ENCODE assay signal across 9 mouse cellular contexts in genomic region chr15:80289436-80289835, GRCm38 (mm10). TPM values are rescaled to one million over a fixed set of nuclear protein-coding genes. Genes with fewer than 3 reads are reported as not detected.
DNase-seq lines count a peak whose midpoint lies in the region; ATAC-seq lines count a peak whose summit lies in the region.
"Had no signal": no experiment of that assay in that cellular context is flagged by ENCODE, and none has a peak within 500 bp of the region (broad histone marks: within the 10 kb centered on the region; RNA-seq: fewer than 3 reads in every experiment).

No protein-coding gene starts in this region.

- H3K9me3 ChIP-seq in heart, embryonic 12.5 days (replicated peaks), result no peaks in the 10 kb centered on the region
- H3K9me3 ChIP-seq in hindbrain, embryonic 14.5 days (ENCODE audit: control insufficient read depth, low read length), result no peaks in the 10 kb centered on the region
- no peaks in the 10 kb centered on the region for H3K9me3 ChIP-seq in midbrain, embryonic 13.5 days

- H3K36me3 ChIP-seq in heart, embryonic 12.5 days, result no peaks in the 10 kb centered on the region
- no peaks in the 10 kb centered on the region for H3K36me3 ChIP-seq in hindbrain, embryonic 14.5 days (replicated peaks; ENCODE audit: control insufficient read depth, insufficient read depth)
- no peaks in the 10 kb centered on the region for H3K36me3 ChIP-seq in midbrain, embryonic 13.5 days

- peaks cover 96% of the 10 kb centered on the region for H3K27me3 ChIP-seq in heart, embryonic 12.5 days (replicated peaks)
- peaks cover 52% of the 10 kb centered on the region for H3K27me3 ChIP-seq in hindbrain, embryonic 14.5 days (ENCODE audit: control insufficient read depth, insufficient read depth, low read length)
- peaks cover 66% of the 10 kb centered on the region for H3K27me3 ChIP-seq in midbrain, embryonic 13.5 days

- no peak overlapping the region for H3K27ac ChIP-seq in heart, embryonic 12.5 days (ENCODE audit: poor library complexity, severe bottlenecking)
- no peak overlapping the region for H3K27ac ChIP-seq in hindbrain, embryonic 14.5 days
- H3K27ac ChIP-seq in midbrain, embryonic 13.5 days, result no peak overlapping the region

- H3K4me1 ChIP-seq in heart, embryonic 12.5 days (replicated peaks), result peaks cover 7% of the 10 kb centered on the region
- peaks cover 10% of the 10 kb centered on the region; the same call in 1 of the 2 replicates for H3K4me1 ChIP-seq in hindbrain, embryonic 14.5 days (replicated peaks; ENCODE audit: control insufficient read depth, insufficient read depth, low read length)
- peaks cover 41% of the 10 kb centered on the region for H3K4me1 ChIP-seq in midbrain, embryonic 13.5 days (replicated peaks)

- ATAC-seq in heart, embryonic 12.5 days (ENCODE audit: insufficient number of reproducible peaks, low FRiP score), result no peak
- no peak for ATAC-seq in hindbrain, embryonic 14.5 days (ENCODE audit: low FRiP score)
- no peak for ATAC-seq in midbrain, embryonic 13.5 days

- DNase-seq in heart, adult 18-20 months, result peak; percentile 45 to 66
- peak; percentile 79 for DNase-seq in c-Kit-positive CD71-negative TER-119-negative erythroid progenitor cells, embryonic 14.5 days (ENCODE audit: low read depth)
- DNase-seq in forelimb bud, embryonic 11.5 days (ENCODE audit: low read depth, low spot score), result peak; percentile 57
- DNase-seq in hindbrain, embryonic 14.5 days (ENCODE audit: low spot score), result no peak
- DNase-seq in left cerebral cortex, postnatal 10 days (ENCODE audit: extremely low spot score in 1 of 2, low spot score in 2 of 2), result peak; percentile 63 to 79
- DNase-seq in spleen, adult 18-20 months, result peak; percentile 66 to 85

- WGBS in heart, embryonic 12.5 days, result 6% methylated on average over 10 of the region's 10 CpGs
- WGBS in hindbrain, embryonic 14.5 days, result 9% methylated on average over 10 of the region's 10 CpGs
- WGBS in midbrain, embryonic 13.5 days, result 8% methylated on average over 10 of the region's 10 CpGs

- no peak overlapping the region for H3K4me2 ChIP-seq in heart, embryonic 12.5 days
- peak overlapping the region; percentile 92 for H3K4me2 ChIP-seq in hindbrain, embryonic 14.5 days (replicated peaks)
- peak overlapping the region; percentile 86 for H3K4me2 ChIP-seq in midbrain, embryonic 13.5 days (replicated peaks)

- intact Hi-C loops in left cerebral cortex, postnatal 10 days (cut with DNase I), result loop anchor here (5.0 kb wide), 1 partner anchor 413 kb away; no protein-coding TSS in a partner anchor

- no peak overlapping the region for H3K4me3 ChIP-seq in heart, embryonic 12.5 days
- no peak overlapping the region for H3K4me3 ChIP-seq in hindbrain, embryonic 14.5 days (replicated peaks; ENCODE audit: low read length)
- H3K4me3 ChIP-seq in midbrain, embryonic 13.5 days (replicated peaks), result no peak overlapping the region

- H3K9ac ChIP-seq in heart, embryonic 12.5 days, result no peak overlapping the region
- H3K9ac ChIP-seq in hindbrain, embryonic 14.5 days, result no peak overlapping the region
- H3K9ac ChIP-seq in midbrain, embryonic 13.5 days (replicated peaks), result no peak overlapping the region

RNA-seq across cellular contexts. Expression of gene Cacna1i, which starts 2.4 kb away (rescaled TPM):
- under 1 TPM in 1 of 2 experiments, not detected in 1; 0.18 TPM for total RNA-seq in heart, adult 18-20 months (2021)
- polyA plus RNA-seq in heart, embryonic 12.5 days (2016; fragmentation: Nextera tagmentation; extraction: Ambion mirVana), result not detected in 2 replicates
- polyA plus RNA-seq in hindbrain, embryonic 14.5 days (2014; fragmentation: Nextera tagmentation; extraction: Ambion mirVana), result 0.80 and 0.86 TPM in 2 replicates
- 10 to 100 TPM; 82.6 to 84.8 TPM for total RNA-seq in left cerebral cortex, postnatal 10 days (2021)
- 0.32 and 0.50 TPM in 2 replicates for polyA plus RNA-seq in midbrain, embryonic 13.5 days (2015; fragmentation: Nextera tagmentation; extraction: Ambion mirVana)

RNA-seq across cellular contexts. Expression of gene Rps19bp1, which starts 25.3 kb away (rescaled TPM):
- 10 to 100 TPM; 17.0 to 17.4 TPM for total RNA-seq in heart, adult 18-20 months (2021)
- 37.9 and 42.4 TPM in 2 replicates for polyA plus RNA-seq in heart, embryonic 12.5 days (2016; fragmentation: Nextera tagmentation; extraction: Ambion mirVana)
- 75.0 and 83.7 TPM in 2 replicates for polyA plus RNA-seq in hindbrain, embryonic 14.5 days (2014; fragmentation: Nextera tagmentation; extraction: Ambion mirVana)
- 10 to 100 TPM; 41.5 to 47.5 TPM for total RNA-seq in left cerebral cortex, postnatal 10 days (2021)
- 72.9 and 77.8 TPM in 2 replicates for polyA plus RNA-seq in midbrain, embryonic 13.5 days (2015; fragmentation: Nextera tagmentation; extraction: Ambion mirVana)

RNA-seq across cellular contexts. Expression of gene Atf4, which starts 34.5 kb away (rescaled TPM):
- 10 to 100 TPM; 89.9 to 95.5 TPM for total RNA-seq in heart, adult 18-20 months (2021)
- 76.4 and 79.9 TPM in 2 replicates for polyA plus RNA-seq in heart, embryonic 12.5 days (2016; fragmentation: Nextera tagmentation; extraction: Ambion mirVana)
- 102 and 115 TPM in 2 replicates for polyA plus RNA-seq in hindbrain, embryonic 14.5 days (2014; fragmentation: Nextera tagmentation; extraction: Ambion mirVana)
- 100 to 1,000 TPM; 100 to 110 TPM for total RNA-seq in left cerebral cortex, postnatal 10 days (2021)
- polyA plus RNA-seq in midbrain, embryonic 13.5 days (2015; fragmentation: Nextera tagmentation; extraction: Ambion mirVana), result 133 and 134 TPM in 2 replicates

RNA-seq across cellular contexts. Expression of gene AC140267.1, which starts 53.8 kb away (rescaled TPM):
- 10 to 100 TPM in 1 of 2 experiments, 1 to 10 TPM in 1; 9.9 to 15.3 TPM for total RNA-seq in heart, adult 18-20 months (2021)
- 4.0 TPM in 1 of 2 replicates, not detected in the other for polyA plus RNA-seq in heart, embryonic 12.5 days (2016; fragmentation: Nextera tagmentation; extraction: Ambion mirVana)
- polyA plus RNA-seq in hindbrain, embryonic 14.5 days (2014; fragmentation: Nextera tagmentation; extraction: Ambion mirVana), result not detected in 2 replicates
- 10 to 100 TPM; 13.6 to 21.0 TPM for total RNA-seq in left cerebral cortex, postnatal 10 days (2021)
- not detected in 2 replicates for polyA plus RNA-seq in midbrain, embryonic 13.5 days (2015; fragmentation: Nextera tagmentation; extraction: Ambion mirVana)
- polyA plus RNA-seq: neural tube, embryonic 14.5 days had no signal

RNA-seq across cellular contexts. Expression of gene Mief1, which starts 55.6 kb away (rescaled TPM):
- 10 to 100 TPM; 29.6 to 31.5 TPM for total RNA-seq in heart, adult 18-20 months (2021)
- polyA plus RNA-seq in heart, embryonic 12.5 days (2016; fragmentation: Nextera tagmentation; extraction: Ambion mirVana), result 31.4 and 33.2 TPM in 2 replicates
- polyA plus RNA-seq in hindbrain, embryonic 14.5 days (2014; fragmentation: Nextera tagmentation; extraction: Ambion mirVana), result 36.4 and 38.6 TPM in 2 replicates
- 10 to 100 TPM; 30.7 to 31.1 TPM for total RNA-seq in left cerebral cortex, postnatal 10 days (2021)
- polyA plus RNA-seq in midbrain, embryonic 13.5 days (2015; fragmentation: Nextera tagmentation; extraction: Ambion mirVana), result 42.2 and 43.8 TPM in 2 replicates
